Mouse (Mus musculus) limb, embryonic 15.5 days (tissue): ENCODE data around the gene Lrrc58. TPM values are rescaled to one million over a fixed set of nuclear protein-coding genes. Genes with fewer than 3 reads are reported as not detected.
A peak's percentile ranks its signal among the peaks of the same experiment; 100 is the strongest.

Experiments
- ATAC-seq: fragments of 200-750 bp; cut with Nextera tagmentation; 2 replicates; pipeline ENCODE4 v1.8.0; 2017; ENCODE audit warnings: low read depth, moderate TSS enrichment; ENCODE audit not compliant: insufficient number of reproducible peaks, low FRiP score, low TSS enrichment
- H3K27ac ChIP-seq: fragments of 300-500 bp; sonication (generic); 2 replicates; pipeline ENCODE4 v1.5.1; 2015; ENCODE audit warnings: moderate library complexity, mild to moderate bottlenecking, inconsistent platforms
- H3K27me3 ChIP-seq: fragments of 300-500 bp; sonication (generic); 2 replicates; pipeline ENCODE4 v1.6.1; 2015; ENCODE audit warnings: inconsistent platforms
- H3K36me3 ChIP-seq: fragments of 300-500 bp; sonication (generic); 2 replicates; pipeline ENCODE4 v1.6.1; 2015; ENCODE audit warnings: inconsistent platforms
- H3K4me1 ChIP-seq: fragments of 300-500 bp; sonication (generic); 2 replicates; pipeline ENCODE4 v1.6.1; 2015; ENCODE audit warnings: inconsistent platforms
- H3K4me2 ChIP-seq: fragments of 300-500 bp; sonication (generic); 2 replicates; pipeline ENCODE4 v1.6.1; 2015; ENCODE audit warnings: mild to moderate bottlenecking, inconsistent platforms
- H3K4me3 ChIP-seq: fragments of 300-500 bp; sonication (generic); 2 replicates; pipeline ENCODE4 v1.5.1; 2015; ENCODE audit warnings: mild to moderate bottlenecking, inconsistent platforms
- H3K9ac ChIP-seq: fragments of 300-500 bp; sonication (generic); 2 replicates; pipeline ENCODE4 v1.6.1; 2015; ENCODE audit warnings: inconsistent platforms
- H3K9me3 ChIP-seq: fragments of 300-500 bp; sonication (generic); 2 replicates; pipeline ENCODE4 v1.6.1; 2016; ENCODE audit warnings: inconsistent platforms
- WGBS: fragments of 180-500 bp; shearing (Covaris S2); methylation state at CpG from one replicate; pipeline ENCODE4 v1.1.7; 2015; 5-methylcytosine and 5-hydroxymethylcytosine counted together
- polyA plus RNA-seq: library from polyadenylated mRNA; unstranded; fragments of >200 nt; fragmentation: Nextera tagmentation; extraction: Ambion mirVana; gene quantifications from 2 replicates; pipeline ENCODE4 v1.2.1, GENCODE M21; 2015

Gene Lrrc58
- polyA plus RNA-seq, 1 experiment from 2014 or later, result 53.1 TPM

DNA sequence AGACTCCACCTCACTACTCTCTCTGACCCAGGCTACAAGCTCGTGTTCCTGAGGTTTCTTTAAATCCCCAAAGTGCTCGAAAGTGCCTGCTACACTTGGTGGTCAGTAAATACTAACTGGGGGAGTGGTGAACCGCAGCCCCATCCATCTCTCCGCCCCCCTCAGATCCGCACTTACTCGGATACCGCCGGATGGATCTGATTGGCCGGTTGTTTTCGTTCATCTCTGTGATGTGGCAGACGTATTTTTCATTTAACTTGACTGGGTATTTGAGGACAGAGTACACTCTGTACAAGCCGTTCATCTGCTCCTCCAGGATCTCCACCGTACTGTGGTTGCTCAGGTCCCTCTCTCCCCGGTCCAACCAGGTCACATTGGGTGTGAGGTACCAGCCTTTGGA is 14.1 kb upstream of the Lrrc58 start:
- no peak overlapping the region for H3K4me2 ChIP-seq

GRCm38 (mm10) chr16:37854593-37854992 is 13.6 kb upstream of the Lrrc58 start:
- Histone ChIP-seq H3K36me3 (no peaks in the 10 kb centered on the region), H3K27me3 (no peaks in the 10 kb centered on the region), H3K4me3 (no peak overlapping the region), H3K9me3 (no peaks in the 10 kb centered on the region), H3K27ac (no peak overlapping the region), H3K4me2 (no peak overlapping the region), H3K4me1 (no peaks in the 10 kb centered on the region), H3K9ac (no peak overlapping the region)
- 66% methylated on average over 5 of the region's 5 CpGs for WGBS
- ATAC-seq, result no peak

More for the DNA sequence above, 14.1 kb upstream of the Lrrc58 start:
- WGBS, result 75% methylated on average over 14 of the region's 14 CpGs
- no peak overlapping the region for H3K27ac ChIP-seq
- H3K36me3 ChIP-seq, result no peaks in the 10 kb centered on the region
- no peaks in the 10 kb centered on the region for H3K4me1 ChIP-seq
- ATAC-seq, result no peak
- H3K27me3 ChIP-seq, result no peaks in the 10 kb centered on the region
- no peak overlapping the region for H3K9ac ChIP-seq
- H3K9me3 ChIP-seq, result no peaks in the 10 kb centered on the region
- no peak overlapping the region for H3K4me3 ChIP-seq

DNA sequence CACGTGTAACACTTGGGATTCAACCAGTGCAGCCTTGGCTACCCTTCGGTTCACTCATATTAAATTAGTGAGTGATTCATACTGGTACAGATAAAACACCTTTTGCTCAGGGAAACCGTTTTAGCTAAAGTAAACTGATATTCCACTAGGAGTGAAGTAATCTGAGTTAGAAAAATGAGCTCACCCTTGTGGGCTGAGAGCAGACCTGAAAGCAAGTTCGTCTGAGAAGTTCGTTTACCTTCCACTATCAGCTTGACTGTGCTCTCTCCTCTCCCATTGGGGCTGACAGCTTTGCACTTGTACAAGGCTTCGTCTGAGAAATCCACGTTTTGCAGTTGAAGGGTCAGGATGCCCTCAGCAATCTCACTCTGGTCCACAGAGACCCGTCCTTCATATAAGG is 12.6 kb upstream of the Lrrc58 start:
- Histone ChIP-seq H3K9ac (no peak overlapping the region), H3K4me2 (no peak overlapping the region), H3K4me1 (no peaks in the 10 kb centered on the region), H3K27ac (no peak overlapping the region), H3K9me3 (no peaks in the 10 kb centered on the region), H3K4me3 (no peak overlapping the region), H3K27me3 (no peaks in the 10 kb centered on the region), H3K36me3 (no peaks in the 10 kb centered on the region)
- no peak for ATAC-seq
- 62% methylated on average over 8 of the region's 8 CpGs for WGBS

DNA sequence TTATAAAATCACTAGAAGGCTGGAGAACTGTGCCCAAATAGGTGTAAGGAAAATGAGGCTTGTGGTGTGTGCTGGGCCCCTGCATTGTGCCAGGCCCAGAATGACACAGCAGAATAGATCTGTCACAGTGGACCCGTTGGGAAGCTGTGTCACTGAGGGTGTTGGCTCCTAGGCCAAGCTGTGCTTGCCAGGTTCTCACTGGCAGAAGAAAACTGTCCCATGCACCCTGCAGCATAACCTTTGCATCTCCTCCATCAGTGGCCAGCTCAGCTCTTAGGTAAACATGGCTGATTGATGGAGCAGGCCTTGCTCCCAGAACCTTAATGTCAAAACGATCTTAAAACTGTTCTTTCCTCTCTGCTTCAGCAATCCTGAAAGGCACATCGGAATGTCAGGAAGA is 11.9 kb upstream of the Lrrc58 start:
- Histone ChIP-seq H3K4me1 (no peaks in the 10 kb centered on the region), H3K4me3 (no peak overlapping the region), H3K9ac (no peak overlapping the region), H3K4me2 (no peak overlapping the region), H3K36me3 (no peaks in the 10 kb centered on the region), H3K27me3 (no peaks in the 10 kb centered on the region), H3K9me3 (no peaks in the 10 kb centered on the region), H3K27ac (no peak overlapping the region)
- ATAC-seq, result no peak
- 61% methylated on average over 3 of the region's 3 CpGs for WGBS

DNA sequence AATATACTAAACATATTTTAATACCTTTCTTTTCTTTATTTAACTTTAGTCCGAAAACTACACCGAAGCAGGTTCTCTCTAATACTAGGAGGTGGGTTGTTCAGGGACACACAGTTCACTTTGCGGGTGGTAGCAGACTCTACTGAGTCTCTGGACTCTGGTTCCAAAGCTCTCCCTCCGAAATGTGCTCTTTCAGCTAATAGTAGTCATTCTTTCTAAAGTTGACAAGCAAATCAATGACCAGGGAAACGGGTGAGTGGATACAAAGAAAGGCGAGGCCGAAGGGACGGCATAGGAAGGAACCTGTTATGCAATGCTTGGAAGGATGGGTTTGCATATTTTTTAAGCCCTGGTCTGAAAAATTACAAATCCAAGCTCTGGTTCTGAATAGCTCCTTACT is 10.7 kb upstream of the Lrrc58 start:
- no peak overlapping the region for H3K9ac ChIP-seq
- no peak overlapping the region for H3K4me2 ChIP-seq
- no peaks in the 10 kb centered on the region for H3K27me3 ChIP-seq
- H3K9me3 ChIP-seq, result no peaks in the 10 kb centered on the region
- no peak for ATAC-seq
- 82% methylated on average over 8 of the region's 8 CpGs for WGBS
- H3K4me3 ChIP-seq, result no peak overlapping the region
- no peaks in the 10 kb centered on the region for H3K36me3 ChIP-seq
- H3K27ac ChIP-seq, result no peak overlapping the region
- H3K4me1 ChIP-seq, result no peaks in the 10 kb centered on the region

DNA sequence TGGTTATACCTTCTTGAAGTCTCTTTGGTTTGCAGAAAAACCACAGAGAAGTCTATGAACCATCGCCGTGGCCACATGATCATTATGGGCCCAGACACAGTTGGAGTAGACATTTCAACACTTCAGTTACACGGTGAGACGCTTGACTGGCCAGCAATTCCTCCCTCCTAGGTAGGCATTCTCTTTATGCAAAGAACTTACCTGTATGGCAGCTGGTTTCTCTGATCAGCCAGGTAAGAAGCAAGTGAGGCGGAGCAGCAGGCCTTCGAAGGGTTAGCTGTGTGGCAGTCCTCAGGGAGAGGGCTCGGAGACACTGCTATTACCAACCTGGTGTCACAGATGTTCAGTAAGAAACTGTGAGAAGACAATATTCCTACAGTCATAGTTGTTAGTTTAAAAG is 8.0 kb upstream of the Lrrc58 start:
- WGBS, result 71% methylated on average over 7 of the region's 7 CpGs
- Histone ChIP-seq H3K4me2 (no peak overlapping the region), H3K27ac (no peak overlapping the region), H3K4me3 (no peak overlapping the region), H3K9me3 (no peaks in the 10 kb centered on the region), H3K27me3 (no peaks in the 10 kb centered on the region), H3K36me3 (no peaks in the 10 kb centered on the region), H3K9ac (no peak overlapping the region), H3K4me1 (no peaks in the 10 kb centered on the region)
- ATAC-seq, result no peak

- H3K4me3 ChIP-seq, result no peak within 1 kb of the TSS
- WGBS, result 81% methylated on average over 7 of the region's 7 CpGs
- H3K27ac ChIP-seq, result no peak within 1 kb of the TSS
- H3K27me3 ChIP-seq, result no peaks in the 10 kb centered on the region
- no peaks in the 10 kb centered on the region for H3K9me3 ChIP-seq
- no peaks in the 10 kb centered on the region for H3K36me3 ChIP-seq
- no peaks in the 10 kb centered on the region for H3K4me1 ChIP-seq
- ATAC-seq, result no peak
- H3K9ac ChIP-seq, result no peak within 1 kb of the TSS
- no peak within 1 kb of the TSS for H3K4me2 ChIP-seq
Measured at GRCm38 (mm10) chr16:37861029-37861428, 7.2 kb upstream of the Lrrc58 start, which contains the start of gene Gm36028. Gm36028 (minus strand) TSS chr16:37861146.

- WGBS, result 78% methylated on average over 3 of the region's 3 CpGs
- H3K4me2 ChIP-seq, result no peak overlapping the region
- H3K4me1 ChIP-seq, result peaks cover 4% of the 10 kb centered on the region; the same call in 1 of the 2 replicates
Measured at GRCm38 (mm10) chr16:37863876-37864275, 4.3 kb upstream of the Lrrc58 start.

GRCm38 (mm10) chr16:37865841-37866240 is 2.3 kb upstream of the Lrrc58 start:
- H3K4me2 ChIP-seq, result no peak overlapping the region

More at GRCm38 (mm10) chr16:37863876-37864275, 4.3 kb upstream of the Lrrc58 start:
- Histone ChIP-seq H3K9me3 (no peaks in the 10 kb centered on the region), H3K36me3 (no peaks in the 10 kb centered on the region), H3K9ac (no peak overlapping the region), H3K4me3 (no peak overlapping the region), H3K27me3 (no peaks in the 10 kb centered on the region), H3K27ac (no peak overlapping the region)
- no peak for ATAC-seq

DNA sequence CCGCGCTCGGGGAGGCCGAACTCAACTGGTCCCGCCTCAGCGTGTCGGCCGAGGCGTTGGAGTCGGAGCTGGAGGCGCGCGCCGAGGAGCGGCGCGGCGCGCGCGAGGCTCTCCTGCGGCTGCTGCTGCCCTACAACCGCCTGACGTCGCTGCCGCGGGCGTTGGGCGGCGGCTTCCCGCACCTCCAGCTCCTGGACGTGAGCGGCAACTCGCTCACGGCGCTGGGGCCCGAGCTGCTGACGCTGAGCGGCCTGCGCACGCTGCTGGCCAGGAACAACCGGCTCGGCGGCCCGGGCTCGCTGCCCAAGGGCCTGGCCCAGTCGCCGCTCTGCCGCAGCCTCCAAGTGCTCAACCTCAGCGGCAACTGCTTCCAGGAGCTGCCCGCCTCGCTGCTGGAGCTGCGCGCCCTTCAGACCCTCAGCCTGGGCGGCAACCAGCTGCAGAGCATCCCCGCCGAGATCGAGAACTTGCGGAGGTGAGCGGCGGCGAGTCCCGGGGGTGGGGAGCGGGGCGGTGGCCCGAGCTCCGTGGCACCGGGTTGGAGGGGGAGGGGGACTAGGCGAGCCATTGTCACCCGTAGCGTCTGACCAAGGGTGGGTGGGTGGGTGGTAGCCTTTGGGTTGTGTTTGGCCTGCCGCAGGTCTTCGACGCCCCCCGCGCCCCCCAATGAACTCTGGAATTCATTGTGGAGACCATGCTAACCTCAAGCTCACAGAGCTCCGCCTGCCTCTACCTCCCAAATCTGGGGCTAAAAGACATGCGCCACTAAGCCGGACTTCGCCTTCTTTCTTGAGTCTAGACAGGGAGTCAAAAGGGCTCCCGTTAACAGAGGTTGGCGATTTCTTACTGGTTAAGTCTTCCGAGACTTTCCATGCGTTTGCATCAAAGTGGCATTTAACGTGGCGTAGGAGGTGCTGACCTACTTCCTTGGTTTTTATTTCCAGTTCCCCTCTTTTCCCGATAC is 599 bp downstream of the Lrrc58 start:
- ATAC-seq, result peak; percentile 80
- Histone ChIP-seq H3K4me3 (peak overlapping the region; percentile 92), H3K9me3 (no peaks in the 10 kb centered on the region), H3K4me1 (peaks cover 21% of the 10 kb centered on the region; the same call in 1 of the 2 replicates), H3K9ac (peak overlapping the region; percentile 95), H3K27me3 (no peaks in the 10 kb centered on the region), H3K27ac (peak overlapping the region; percentile 99), H3K4me2 (peak overlapping the region; percentile 76), H3K36me3 (0 out of 2 replicates have a peak, but pooled peaks cover 5% of the 10 kb centered on the region)
- under 1% methylated on average over 82 of the region's 87 CpGs for WGBS

More at GRCm38 (mm10) chr16:37865841-37866240, 2.3 kb upstream of the Lrrc58 start:
- Histone ChIP-seq H3K4me1 (peaks cover 14% of the 10 kb centered on the region; the same call in 1 of the 2 replicates), H3K27me3 (no peaks in the 10 kb centered on the region), H3K36me3 (no peaks in the 10 kb centered on the region), H3K9ac (no peak overlapping the region), H3K4me3 (no peak overlapping the region), H3K9me3 (no peaks in the 10 kb centered on the region), H3K27ac (no peak overlapping the region)
- whole genome bisulfite sequencing, result 83% methylated on average over 9 of the region's 9 CpGs
- ATAC-seq, result no peak

GRCm38 (mm10) chr16:37869470-37870231 is 1.5 kb downstream of the Lrrc58 start:
- no peaks in the 10 kb centered on the region for H3K9me3 ChIP-seq
- H3K4me2 ChIP-seq, result peak overlapping the region; percentile 76
- 0 out of 2 replicates have a peak, but pooled peaks cover 5% of the 10 kb centered on the region for H3K36me3 ChIP-seq
- H3K27me3 ChIP-seq, result no peaks in the 10 kb centered on the region
- ATAC-seq, result no peak
- H3K4me3 ChIP-seq, result peak overlapping the region; percentile 92
- WGBS, result 20% methylated on average over 4 of the region's 4 CpGs
- peaks cover 22% of the 10 kb centered on the region; the same call in 1 of the 2 replicates for H3K4me1 ChIP-seq
- peak overlapping the region; percentile 95 for H3K9ac ChIP-seq
- H3K27ac ChIP-seq, result peak overlapping the region; percentile 99
